Mouse (Mus musculus): ENCODE results near the gene Ces1b.

The Ces1b gene

DNA sequence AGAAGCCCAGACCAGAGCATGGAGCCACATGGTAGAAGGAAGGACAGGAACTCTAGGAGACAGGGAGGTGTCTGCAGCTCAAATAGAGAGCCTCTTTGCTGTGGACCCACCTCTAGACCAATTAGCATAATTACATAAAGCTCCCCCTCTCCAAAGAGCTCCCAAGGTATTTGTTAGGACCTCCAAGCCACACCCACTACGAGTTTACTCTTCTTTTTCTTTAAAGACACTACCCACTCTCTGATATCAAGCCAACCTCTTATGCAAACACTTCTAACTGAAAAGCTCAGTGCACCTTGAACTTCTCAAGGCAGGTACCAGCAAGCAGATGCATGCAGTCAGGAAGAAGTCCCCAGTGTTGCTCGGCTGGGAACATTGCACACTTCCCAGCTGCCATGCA, at the start of gene Ces1b:
Gene Ces1b (minus strand): TSS at position 131 of the 400 bp plus-strand sequence.
- TF ChIP-seq GATA4 (IDR thresholded peaks at IDR 0.05; ENCODE audit: insufficient replicate concordance, low read length), result no peak

DNA sequence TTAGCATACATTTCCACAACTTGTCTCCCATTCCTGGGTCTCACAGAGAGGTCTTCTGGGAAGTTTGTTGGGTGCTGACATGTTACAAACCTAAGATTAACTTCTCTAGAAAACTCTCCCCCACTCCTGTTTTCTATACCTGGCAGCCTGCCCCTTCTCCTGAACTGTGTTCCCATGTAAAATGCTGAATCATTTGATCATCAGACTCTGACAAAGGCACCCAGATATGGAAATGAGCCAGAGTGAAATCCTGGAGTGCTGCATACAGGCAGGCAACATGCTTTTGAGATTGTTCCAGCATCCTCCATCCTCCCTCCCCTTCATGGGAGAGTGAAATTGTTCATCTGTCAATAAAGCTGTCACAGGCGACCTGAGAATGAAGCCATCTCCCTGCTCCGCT, 46.7 kb upstream of the Ces1b start:
- TF ChIP-seq GATA4 (IDR thresholded peaks at IDR 0.05; ENCODE audit: insufficient replicate concordance, low read length), result no peak

DNA sequence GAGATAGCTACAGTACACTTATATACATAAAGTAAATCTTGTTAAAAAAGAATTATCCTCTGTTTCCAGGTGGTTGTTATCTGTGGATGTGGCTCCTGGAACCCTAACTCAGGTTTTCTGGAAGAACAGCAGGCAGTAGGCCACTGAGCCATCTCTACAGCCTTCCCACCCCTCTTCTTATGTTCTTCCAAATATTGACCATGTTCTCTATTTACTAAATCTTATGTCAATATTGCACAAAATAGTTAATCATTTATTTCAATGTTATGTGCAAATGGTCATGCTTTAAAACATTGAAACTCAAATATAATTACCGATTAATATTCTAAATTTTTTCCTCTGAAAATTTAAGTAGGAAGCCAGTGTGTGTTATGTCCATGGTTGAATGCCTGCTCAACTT, 42.2 kb upstream of the Ces1b start:
- TF ChIP-seq GATA4 (IDR thresholded peaks at IDR 0.05; ENCODE audit: insufficient replicate concordance, low read length), result no peak

DNA sequence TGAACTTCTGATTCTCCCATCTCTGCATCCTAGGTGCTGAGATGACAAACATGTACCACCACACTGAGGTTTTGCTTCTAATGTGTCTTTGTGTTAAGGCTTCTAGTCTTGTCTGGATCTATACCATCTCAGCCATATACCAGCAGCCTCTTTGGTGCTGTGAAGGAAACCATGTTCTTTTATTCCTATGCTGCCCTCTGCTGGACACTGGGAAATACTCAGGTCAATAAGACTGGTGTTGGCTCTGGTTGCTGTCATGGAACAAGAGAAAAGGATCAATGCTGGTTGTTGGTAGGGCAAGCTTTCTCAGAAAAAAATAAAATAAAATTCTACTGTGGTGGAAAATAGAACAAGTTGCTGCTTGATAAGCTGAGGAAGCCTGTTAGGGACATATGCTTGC, 15.6 kb upstream of the Ces1b start:
- TF ChIP-seq GATA4 (IDR thresholded peaks at IDR 0.05; ENCODE audit: insufficient replicate concordance, low read length), result no peak

DNA sequence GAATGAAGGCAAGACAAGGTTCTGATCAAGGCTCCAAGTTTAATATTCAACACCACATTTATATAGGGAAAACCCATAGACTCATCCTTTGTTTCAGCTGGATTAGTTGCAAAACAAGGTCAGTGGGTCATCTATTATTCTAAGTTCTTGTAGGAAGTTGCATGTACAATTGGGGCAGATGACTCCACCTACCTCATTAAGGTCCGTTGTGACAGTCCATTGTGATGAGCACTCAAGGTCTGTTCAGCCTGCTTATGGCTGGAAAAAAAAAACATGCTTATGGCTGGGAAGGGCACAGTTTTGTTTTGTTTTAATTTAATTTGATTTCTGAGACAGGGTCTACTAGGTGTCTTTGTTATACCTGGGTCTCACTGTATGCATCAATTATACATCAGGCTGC, 11.5 kb upstream of the Ces1b start:
- no peak for TF ChIP-seq GATA4 (IDR thresholded peaks at IDR 0.05; ENCODE audit: insufficient replicate concordance, low read length)

DNA sequence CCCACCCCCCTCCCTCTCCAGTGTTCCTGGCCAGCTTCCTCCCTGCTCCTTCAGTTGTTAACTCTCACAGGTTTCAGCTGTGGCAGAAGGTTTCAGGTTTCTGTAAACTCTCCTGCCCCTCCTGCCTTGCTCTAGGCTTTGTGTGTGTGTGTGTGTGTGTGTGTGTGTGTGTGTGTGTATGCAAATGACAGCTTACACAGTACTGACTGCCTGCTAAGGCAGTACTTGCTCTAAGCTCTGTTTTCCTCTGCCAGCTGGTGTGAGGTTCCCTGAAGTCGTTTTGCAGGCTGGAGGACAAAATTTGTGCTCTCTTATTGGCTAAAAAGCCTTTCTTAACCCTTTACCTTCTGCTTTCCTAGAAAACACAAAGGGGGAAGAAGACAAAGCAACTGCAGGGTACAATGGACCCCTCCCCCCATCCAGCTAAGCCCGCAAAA, 8.9 kb upstream of the Ces1b start:
- TF ChIP-seq GATA4 (IDR thresholded peaks at IDR 0.05; ENCODE audit: insufficient replicate concordance, low read length), result no peak

DNA sequence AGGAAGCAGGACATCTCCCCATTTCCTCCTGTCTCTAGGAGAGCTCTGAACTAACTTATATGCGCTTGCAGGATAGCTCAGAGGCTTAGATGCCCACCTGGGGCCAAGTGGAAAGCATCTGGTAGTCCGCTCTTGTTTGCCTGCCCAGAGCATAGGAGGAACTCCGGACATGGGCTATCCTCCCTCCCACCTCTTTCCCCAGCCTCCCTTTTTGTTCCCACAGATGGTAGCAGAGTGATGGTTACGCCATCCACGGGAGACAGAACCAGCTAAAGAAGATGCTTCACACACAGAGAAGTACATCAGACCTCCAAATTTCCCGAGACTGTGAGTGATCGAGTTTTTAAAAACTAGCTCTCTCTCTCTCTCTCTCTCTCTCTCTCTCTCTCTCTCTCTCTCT, 8.4 kb upstream of the Ces1b start:
- no peak for TF ChIP-seq GATA4 (IDR thresholded peaks at IDR 0.05; ENCODE audit: insufficient replicate concordance, low read length)

DNA sequence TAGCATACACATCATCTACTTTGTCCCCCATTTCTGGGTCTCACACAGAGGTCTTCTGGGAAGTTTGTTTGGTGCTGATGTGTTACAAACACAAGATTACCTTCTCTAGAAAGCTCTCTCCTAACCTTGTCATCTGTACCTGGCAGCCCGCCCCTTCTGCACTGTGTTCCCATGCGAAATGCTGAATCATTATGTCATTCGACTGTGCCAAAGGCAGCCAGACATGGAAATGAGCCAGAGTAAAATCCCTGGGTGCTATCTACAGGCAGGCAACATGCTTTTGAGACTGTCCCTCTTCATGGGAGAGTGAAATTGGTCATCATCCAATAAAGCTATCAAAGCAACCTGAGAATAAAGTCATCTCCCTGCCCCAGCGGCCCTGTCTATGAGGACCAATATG, 4.6 kb downstream of the Ces1b start:
- no peak for TF ChIP-seq GATA4 (IDR thresholded peaks at IDR 0.05; ENCODE audit: insufficient replicate concordance, low read length)

DNA sequence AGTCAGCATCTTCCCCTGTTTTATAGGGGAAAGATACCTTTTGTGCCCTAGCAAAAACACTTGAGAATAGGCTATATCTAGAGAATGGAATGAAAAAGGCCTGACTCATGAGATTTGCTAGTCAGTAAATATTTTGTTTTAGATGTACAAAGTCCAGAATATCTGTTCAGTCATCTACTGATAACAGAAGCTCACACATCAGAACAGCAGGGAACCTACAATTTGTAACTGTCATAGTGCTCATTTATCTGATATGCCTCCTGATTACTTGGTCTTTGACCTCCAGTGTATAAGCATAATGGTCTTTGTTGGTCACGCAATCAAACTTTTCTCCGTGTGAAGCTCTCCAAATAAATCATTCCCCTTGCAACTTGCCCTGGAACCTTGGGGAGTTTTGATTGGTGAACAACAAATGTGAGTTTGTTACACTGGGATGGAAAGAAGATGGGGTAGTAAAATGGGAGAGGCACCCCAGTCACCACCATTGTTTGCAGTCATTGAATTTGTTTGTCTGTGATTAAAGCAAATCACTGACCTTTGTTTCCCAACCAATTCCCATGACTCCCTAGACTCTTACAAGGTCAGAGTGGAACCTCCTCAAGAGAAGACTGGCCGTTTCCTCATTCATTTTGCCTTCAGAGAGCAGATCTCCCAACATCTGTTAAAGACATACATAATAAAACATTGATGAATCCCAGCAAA, 16.2 kb downstream of the Ces1b start:
- peak; percentile 97 for TF ChIP-seq GATA4 (IDR thresholded peaks at IDR 0.05; ENCODE audit: insufficient replicate concordance, low read length)

DNA sequence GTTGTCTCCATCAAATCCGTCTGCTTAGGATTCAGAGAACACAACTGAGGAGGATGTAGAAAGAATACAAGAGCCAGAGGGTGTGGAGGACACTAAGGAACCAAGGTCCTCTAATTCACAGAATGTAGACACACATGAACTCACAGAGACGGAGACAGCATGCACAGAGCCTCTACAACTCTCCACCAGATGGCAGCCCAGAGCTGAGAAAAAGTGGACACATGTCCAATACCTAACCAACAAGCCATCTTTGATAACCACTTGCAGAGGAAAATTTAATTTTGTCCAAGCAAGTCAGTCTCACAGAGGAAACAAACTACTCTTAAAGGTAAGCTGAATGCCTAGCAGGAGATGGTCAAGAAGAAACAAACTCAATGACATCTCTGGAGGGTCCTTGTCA, 20.6 kb downstream of the Ces1b start:
- TF ChIP-seq GATA4 (IDR thresholded peaks at IDR 0.05; ENCODE audit: insufficient replicate concordance, low read length), result no peak

DNA sequence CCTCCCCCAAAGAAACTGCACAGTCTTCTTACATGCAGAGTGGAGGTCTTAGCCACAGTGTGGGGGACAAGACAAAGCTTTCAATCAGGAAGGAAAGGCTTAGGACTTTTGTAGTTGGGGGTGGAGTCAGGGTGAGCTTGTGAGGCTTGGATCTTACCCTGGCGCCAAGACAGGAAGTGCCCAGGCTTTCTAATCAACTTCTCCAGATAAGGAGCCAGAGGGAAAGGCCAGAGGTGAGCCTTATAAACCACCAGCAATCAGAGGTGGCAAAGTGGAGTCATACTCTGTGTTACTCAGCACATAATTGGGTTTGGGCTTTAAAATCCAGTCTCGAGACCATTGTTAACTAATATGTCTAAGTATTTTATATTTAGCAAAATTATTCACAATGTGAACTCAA, 24.6 kb downstream of the Ces1b start:
- TF ChIP-seq GATA4 (IDR thresholded peaks at IDR 0.05; ENCODE audit: insufficient replicate concordance, low read length), result no peak

DNA sequence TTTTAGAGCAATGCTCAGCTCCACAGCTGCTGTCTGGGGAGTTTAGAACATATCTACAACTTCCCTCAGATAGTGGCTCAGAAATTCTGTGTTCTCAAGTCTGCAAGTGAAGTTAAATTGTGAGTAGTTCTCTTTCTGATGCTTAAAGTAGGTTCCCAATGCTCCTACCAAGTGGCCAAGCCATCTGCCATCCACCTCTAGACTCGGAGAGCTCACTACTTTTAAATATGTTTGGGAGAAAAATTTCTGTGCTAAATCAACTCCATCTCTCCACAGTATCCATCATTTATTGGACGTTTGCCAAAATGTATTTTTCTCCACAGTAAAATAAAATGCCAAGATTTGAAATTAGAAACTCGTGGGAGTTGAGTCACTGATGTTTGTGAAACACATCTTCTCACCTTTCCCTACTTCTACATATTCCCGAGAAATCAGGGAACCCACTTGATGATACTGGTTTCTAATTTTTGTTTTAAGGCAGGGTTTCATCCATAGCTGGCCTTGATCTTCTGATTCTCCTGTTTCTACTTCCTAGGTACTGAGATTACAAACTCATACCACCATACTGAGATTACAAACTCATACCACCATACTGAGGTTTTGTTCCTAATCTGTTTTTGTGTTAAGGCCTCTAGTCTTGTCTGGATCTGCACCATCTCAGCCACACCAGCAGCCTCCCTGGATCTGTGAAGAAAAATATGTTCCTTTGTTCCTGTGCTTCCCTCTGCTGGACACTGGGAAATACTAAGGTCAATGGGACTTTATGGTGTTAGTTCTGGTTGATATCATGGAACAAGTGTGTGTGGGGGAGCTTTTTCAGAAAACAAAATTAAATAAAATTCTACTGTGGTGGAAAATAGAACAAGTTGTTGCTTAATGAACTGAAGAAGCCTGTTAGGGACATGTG, 31.1 kb downstream of the Ces1b start:
- no peak for TF ChIP-seq GATA4 (IDR thresholded peaks at IDR 0.05; ENCODE audit: insufficient replicate concordance, low read length)

DNA sequence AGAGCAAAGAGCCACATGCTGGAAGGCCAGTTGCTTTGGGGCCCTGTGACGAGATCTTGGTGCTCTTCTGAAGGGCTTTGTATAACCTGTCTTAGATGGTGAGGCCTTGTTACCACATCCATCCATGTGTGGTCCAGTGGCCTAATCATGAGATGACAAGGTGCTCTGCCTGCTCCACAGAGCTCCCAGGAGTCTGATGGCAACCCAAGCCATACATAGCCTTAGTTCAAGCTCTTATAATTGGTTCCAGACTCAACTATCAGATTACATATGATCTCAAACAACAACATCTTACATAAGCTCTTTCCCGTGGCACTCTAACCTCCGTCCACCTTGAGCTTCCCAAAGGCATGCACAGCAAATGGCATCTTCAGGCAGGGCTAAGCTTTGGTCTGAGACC, 31.7 kb downstream of the Ces1b start, which contains the start of gene Ces1a:
Gene Ces1a (minus strand): TSS at position 101 of the 400 bp plus-strand sequence.
- no peak for TF ChIP-seq GATA4 (IDR thresholded peaks at IDR 0.05; ENCODE audit: insufficient replicate concordance, low read length)

DNA sequence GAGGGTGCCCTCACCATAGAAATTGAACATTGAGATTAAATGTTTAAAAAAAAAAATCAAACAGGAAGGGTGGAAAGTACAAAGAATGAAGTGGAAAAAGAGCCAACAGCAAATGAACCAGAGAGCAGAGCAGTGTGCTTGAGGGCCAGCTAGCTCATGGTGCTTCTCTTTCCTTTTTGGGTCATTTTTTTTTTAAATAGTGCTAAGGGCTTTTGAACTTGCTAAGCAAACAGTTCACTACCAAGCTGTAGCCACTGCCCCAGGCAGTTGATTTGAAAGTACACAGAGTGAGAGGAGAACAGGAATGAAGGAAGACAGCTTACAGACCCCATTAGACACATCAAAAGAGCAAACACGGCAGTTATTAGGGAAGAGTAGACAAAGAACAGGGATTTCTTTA, 36.7 kb downstream of the Ces1b start:
- TF ChIP-seq GATA4 (IDR thresholded peaks at IDR 0.05; ENCODE audit: insufficient replicate concordance, low read length), result no peak

DNA sequence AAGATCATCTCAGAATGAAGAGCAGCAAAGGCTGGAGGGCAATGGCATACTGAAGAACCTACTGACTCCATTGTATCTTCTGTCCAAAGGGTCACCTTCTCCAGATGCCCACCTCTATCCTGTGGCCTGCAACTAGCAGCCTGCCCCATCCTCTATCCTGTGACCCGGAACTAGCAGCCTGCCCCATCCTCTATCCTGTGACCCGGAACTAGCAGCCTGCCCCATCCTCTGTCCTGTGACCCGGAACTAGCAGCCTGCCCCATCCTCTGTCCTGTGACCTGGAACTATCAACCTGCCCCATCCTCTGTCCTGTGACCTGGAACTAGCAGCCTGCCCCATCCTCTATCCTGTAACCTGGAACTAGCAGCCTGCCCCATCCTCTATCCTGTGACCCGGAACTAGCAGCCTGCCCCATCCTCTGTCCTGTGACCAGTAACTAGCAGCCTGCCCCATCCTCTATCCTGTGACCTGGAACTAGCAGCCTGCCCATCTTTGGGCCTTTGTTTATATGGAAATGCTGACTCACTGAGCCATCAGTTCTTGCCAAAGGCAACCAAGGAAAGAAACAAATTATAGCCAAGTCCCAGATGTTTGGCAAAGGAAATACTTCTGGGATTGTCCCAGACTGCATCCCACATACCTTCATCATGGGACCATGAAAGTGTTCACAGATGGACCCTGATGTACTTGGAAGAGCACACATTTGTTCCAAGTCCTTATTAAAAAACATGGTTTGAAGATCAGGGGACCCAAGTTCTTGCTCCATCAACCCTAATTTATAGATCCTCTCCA, 38.8 kb downstream of the Ces1b start:
- no peak for TF ChIP-seq GATA4 (IDR thresholded peaks at IDR 0.05; ENCODE audit: insufficient replicate concordance, low read length)
